Mouse (Mus musculus): ENCODE results near the gene Cdh20. TPM values are rescaled to one million over a fixed set of nuclear protein-coding genes. Genes with fewer than 3 reads are reported as not detected.

Cdh20 gene
- polyA plus RNA-seq, 1 experiment: not detected

GRCm38 (mm10) chr1:104987526-104987925 lies 219.2 kb downstream of the Cdh20 start:
- no peak overlapping the region for H3K4me3 ChIP-seq (ENCODE audit: low read depth, low read length)
- no peak overlapping the region for H3K27ac ChIP-seq (ENCODE audit: insufficient read depth, low read length)
- H3K9ac ChIP-seq (ENCODE audit: low read depth, poor library complexity, severe bottlenecking): no peak overlapping the region
- H3K4me1 ChIP-seq (ENCODE audit: control insufficient read depth, insufficient read depth, low read length): no peaks in the 10 kb centered on the region
- no peaks in the 10 kb centered on the region for H3K36me3 ChIP-seq (ENCODE audit: control insufficient read depth, insufficient read depth, low read length, poor library complexity, severe bottlenecking)
- H3K9me3 ChIP-seq (replicated peaks; ENCODE audit: control insufficient read depth, insufficient read depth, low read length, poor library complexity, severe bottlenecking): no peaks in the 10 kb centered on the region
- TF ChIP-seq EP300 (IDR thresholded peaks at IDR 0.05; ENCODE audit: insufficient read depth, low read depth, low read length): no peak
- TF ChIP-seq POLR2A (IDR thresholded peaks at IDR 0.05; ENCODE audit: insufficient read depth, low read length): no peak
- TF ChIP-seq CTCF (IDR thresholded peaks at IDR 0.05; ENCODE audit: low read depth, low read length): no peak
- no peaks in the 10 kb centered on the region for H3K27me3 ChIP-seq (ENCODE audit: control insufficient read depth, insufficient read depth, low read length, poor library complexity, severe bottlenecking)

- Histone ChIP-seq H3K27ac (ENCODE audit: insufficient read depth, low read length) (no peak overlapping the region), H3K4me1 (ENCODE audit: control insufficient read depth, insufficient read depth, low read length) (no peaks in the 10 kb centered on the region), H3K4me3 (ENCODE audit: low read depth, low read length) (no peak overlapping the region), H3K9ac (ENCODE audit: low read depth, poor library complexity, severe bottlenecking) (no peak overlapping the region), H3K36me3 (ENCODE audit: control insufficient read depth, insufficient read depth, low read length, poor library complexity, severe bottlenecking) (no peaks in the 10 kb centered on the region), H3K27me3 (ENCODE audit: control insufficient read depth, insufficient read depth, low read length, poor library complexity, severe bottlenecking) (peaks cover 6% of the 10 kb centered on the region), H3K9me3 (replicated peaks; ENCODE audit: control insufficient read depth, insufficient read depth, low read length, poor library complexity, severe bottlenecking) (no peaks in the 10 kb centered on the region)
- TF ChIP-seq POLR2A (IDR thresholded peaks at IDR 0.05; ENCODE audit: insufficient read depth, low read length) (no peak), EP300 (IDR thresholded peaks at IDR 0.05; ENCODE audit: insufficient read depth, low read depth, low read length) (no peak), CTCF (IDR thresholded peaks at IDR 0.05; ENCODE audit: low read depth, low read length) (no peak)
These were observed 224.1 kb downstream of the Cdh20 start for GRCm38 (mm10) chr1:104992441-104992840.

GRCm38 (mm10) chr1:104993905-104994611 lies 225.7 kb downstream of the Cdh20 start:
- Histone ChIP-seq H3K4me1 (ENCODE audit: control insufficient read depth, insufficient read depth, low read length) (no peaks in the 10 kb centered on the region), H3K9ac (ENCODE audit: low read depth, poor library complexity, severe bottlenecking) (peak overlapping the region; percentile 21; the same call in 1 of the 2 replicates), H3K27ac (ENCODE audit: insufficient read depth, low read length) (no peak overlapping the region), H3K27me3 (ENCODE audit: control insufficient read depth, insufficient read depth, low read length, poor library complexity, severe bottlenecking) (peaks cover 6% of the 10 kb centered on the region), H3K9me3 (replicated peaks; ENCODE audit: control insufficient read depth, insufficient read depth, low read length, poor library complexity, severe bottlenecking) (no peaks in the 10 kb centered on the region), H3K4me3 (ENCODE audit: low read depth, low read length) (peak overlapping the region; percentile 57), H3K36me3 (ENCODE audit: control insufficient read depth, insufficient read depth, low read length, poor library complexity, severe bottlenecking) (no peaks in the 10 kb centered on the region)
- TF ChIP-seq CTCF (IDR thresholded peaks at IDR 0.05; ENCODE audit: low read depth, low read length): no peak
- no peak for TF ChIP-seq EP300 (IDR thresholded peaks at IDR 0.05; ENCODE audit: insufficient read depth, low read depth, low read length)
- TF ChIP-seq POLR2A (IDR thresholded peaks at IDR 0.05; ENCODE audit: insufficient read depth, low read length): no peak

- H3K9ac ChIP-seq (ENCODE audit: low read depth, poor library complexity, severe bottlenecking): no peak overlapping the region
- peaks cover 6% of the 10 kb centered on the region for H3K27me3 ChIP-seq (ENCODE audit: control insufficient read depth, insufficient read depth, low read length, poor library complexity, severe bottlenecking)
- no peaks in the 10 kb centered on the region for H3K36me3 ChIP-seq (ENCODE audit: control insufficient read depth, insufficient read depth, low read length, poor library complexity, severe bottlenecking)
- no peak overlapping the region for H3K4me3 ChIP-seq (ENCODE audit: low read depth, low read length)
- H3K4me1 ChIP-seq (ENCODE audit: control insufficient read depth, insufficient read depth, low read length): no peaks in the 10 kb centered on the region
- no peaks in the 10 kb centered on the region for H3K9me3 ChIP-seq (replicated peaks; ENCODE audit: control insufficient read depth, insufficient read depth, low read length, poor library complexity, severe bottlenecking)
- H3K27ac ChIP-seq (ENCODE audit: insufficient read depth, low read length): no peak overlapping the region
- TF ChIP-seq POLR2A (IDR thresholded peaks at IDR 0.05; ENCODE audit: insufficient read depth, low read length): no peak
- no peak for TF ChIP-seq EP300 (IDR thresholded peaks at IDR 0.05; ENCODE audit: insufficient read depth, low read depth, low read length)
- no peak for TF ChIP-seq CTCF (IDR thresholded peaks at IDR 0.05; ENCODE audit: low read depth, low read length)
These were observed 226.3 kb downstream of the Cdh20 start for GRCm38 (mm10) chr1:104994612-104994986.

GRCm38 (mm10) chr1:104997814-104998213 lies 229.5 kb downstream of the Cdh20 start:
- TF ChIP-seq POLR2A (IDR thresholded peaks at IDR 0.05; ENCODE audit: insufficient read depth, low read length) (no peak), CTCF (IDR thresholded peaks at IDR 0.05; ENCODE audit: low read depth, low read length) (no peak)
- Histone ChIP-seq H3K27ac (ENCODE audit: insufficient read depth, low read length) (no peak overlapping the region), H3K9me3 (replicated peaks; ENCODE audit: control insufficient read depth, insufficient read depth, low read length, poor library complexity, severe bottlenecking) (no peaks in the 10 kb centered on the region), H3K9ac (ENCODE audit: low read depth, poor library complexity, severe bottlenecking) (no peak overlapping the region), H3K4me1 (ENCODE audit: control insufficient read depth, insufficient read depth, low read length) (no peaks in the 10 kb centered on the region), H3K27me3 (ENCODE audit: control insufficient read depth, insufficient read depth, low read length, poor library complexity, severe bottlenecking) (peaks cover 6% of the 10 kb centered on the region), H3K36me3 (ENCODE audit: control insufficient read depth, insufficient read depth, low read length, poor library complexity, severe bottlenecking) (no peaks in the 10 kb centered on the region), H3K4me3 (ENCODE audit: low read depth, low read length) (no peak overlapping the region)

- Histone ChIP-seq H3K9ac (ENCODE audit: low read depth, poor library complexity, severe bottlenecking) (no peak overlapping the region), H3K9me3 (replicated peaks; ENCODE audit: control insufficient read depth, insufficient read depth, low read length, poor library complexity, severe bottlenecking) (no peaks in the 10 kb centered on the region), H3K4me3 (ENCODE audit: low read depth, low read length) (no peak overlapping the region), H3K4me1 (ENCODE audit: control insufficient read depth, insufficient read depth, low read length) (no peaks in the 10 kb centered on the region), H3K27me3 (ENCODE audit: control insufficient read depth, insufficient read depth, low read length, poor library complexity, severe bottlenecking) (no peaks in the 10 kb centered on the region), H3K27ac (ENCODE audit: insufficient read depth, low read length) (no peak overlapping the region), H3K36me3 (ENCODE audit: control insufficient read depth, insufficient read depth, low read length, poor library complexity, severe bottlenecking) (no peaks in the 10 kb centered on the region)
- TF ChIP-seq POLR2A (IDR thresholded peaks at IDR 0.05; ENCODE audit: insufficient read depth, low read length): no peak
These were observed 233.8 kb downstream of the Cdh20 start for GRCm38 (mm10) chr1:105002179-105002578.
